Mouse (Mus musculus) adrenal gland, postnatal 14 days (tissue): Measurements from ENCODE around the gene Fancd2. TPM values are rescaled to one million over a fixed set of nuclear protein-coding genes. Genes with fewer than 3 reads are reported as not detected.

ENCODE experiments used
- DNase-seq: peaks from one replicate; pipeline ENCODE4 v3.0.0; 2021; ENCODE audit warnings: mixed read lengths
- microRNA-seq, 2 experiments: library from miRNA; unstranded; fragments of <30 nt; microRNA quantifications; one replicate each; pipeline ENCODE4 v1.2.0; 2021
- total RNA-seq: library from RNA; stranded (reverse); gene quantifications from 2 replicates; pipeline ENCODE4 v1.2.3, GENCODE M21; 2021

Gene Fancd2
- total RNA-seq, 1 experiment from 2014 or later = 3.1 TPM

DNA sequence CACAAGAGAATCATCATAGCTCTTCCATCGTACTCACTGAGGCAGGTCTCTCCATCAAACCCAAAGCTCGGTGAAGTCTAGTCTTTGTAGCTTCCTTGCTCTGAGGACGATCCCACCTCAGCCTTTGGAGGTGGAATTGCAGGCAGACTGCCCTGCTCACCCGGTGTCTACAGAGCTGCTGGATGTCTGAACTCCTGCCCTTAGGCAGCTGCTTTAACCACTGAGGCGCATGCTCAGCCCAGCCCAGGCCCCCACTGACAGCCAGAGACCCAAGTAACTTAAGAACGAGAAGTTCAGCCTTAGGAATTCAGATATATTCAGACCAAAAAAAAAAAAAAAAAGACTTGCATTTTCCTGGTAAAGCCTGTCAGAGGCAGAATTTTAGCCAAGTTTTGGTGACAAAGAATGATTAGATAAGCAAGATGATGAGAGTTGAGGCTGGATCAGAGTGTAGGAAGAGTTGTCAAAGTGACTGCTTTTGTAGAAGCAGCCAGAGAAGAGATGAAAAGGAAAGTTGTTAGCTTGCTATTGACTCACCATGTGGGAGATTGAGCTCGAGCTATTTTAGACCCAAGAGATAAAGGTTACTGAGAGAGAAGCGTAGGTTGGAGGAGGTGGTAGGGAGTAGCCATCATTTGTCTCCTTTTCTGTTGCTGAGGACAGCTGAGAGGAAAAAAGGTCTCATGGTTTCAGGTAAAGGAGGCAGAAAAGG is 80.9 kb downstream of the Fancd2 start:
- DNase-seq = peak; percentile 20

DNA sequence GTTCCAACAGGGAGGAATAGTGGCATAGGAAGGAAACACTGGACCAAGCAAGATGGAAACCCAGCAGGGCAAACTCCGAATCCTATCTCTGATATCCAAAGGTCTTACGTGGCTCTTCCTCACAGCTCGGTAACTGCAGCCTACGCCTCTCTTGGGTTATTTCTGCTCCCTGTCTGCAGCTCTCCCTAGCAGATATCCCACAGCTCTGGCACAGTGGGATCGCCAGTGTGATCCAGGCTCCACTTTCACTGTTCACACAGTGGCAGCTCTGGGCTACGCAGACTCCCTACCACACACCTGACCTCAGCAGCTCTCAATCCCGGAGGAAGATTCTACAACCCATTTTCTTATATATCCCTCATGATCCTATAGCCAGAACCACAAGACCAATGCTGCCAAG is 82.7 kb downstream of the Fancd2 start:
- DNase-seq = no peak

GRCm38 (mm10) chr6:113614997-113615396 is 83.5 kb downstream of the Fancd2 start:
- DNase-seq = no peak

- no peak for DNase-seq
Measured at GRCm38 (mm10) chr6:113615489-113615888, 84.0 kb downstream of the Fancd2 start.

DNA sequence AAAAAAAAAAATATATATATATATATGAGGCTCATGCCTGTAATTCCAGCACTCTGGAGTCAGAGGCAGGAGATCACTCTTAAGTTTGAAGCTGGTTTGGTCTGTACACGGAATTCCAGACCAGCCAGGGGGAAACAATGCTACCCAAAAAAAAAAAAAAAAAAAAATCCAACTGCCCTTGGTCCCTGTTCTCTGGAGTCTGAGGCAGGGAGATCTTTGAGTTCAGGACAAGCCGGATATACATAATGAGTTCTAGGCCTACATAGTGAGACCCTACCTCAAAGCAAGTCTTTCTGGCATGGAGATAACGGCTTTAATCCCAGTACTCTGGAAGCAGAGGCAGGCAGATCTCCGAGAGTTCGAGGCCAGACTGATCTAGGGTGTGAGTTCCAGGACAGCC is 91.9 kb downstream of the Fancd2 start:
- no peak for DNase-seq

- DNase-seq = peak; percentile 93
Measured at GRCm38 (mm10) chr6:113623941-113624751, 92.7 kb downstream of the Fancd2 start, which contains the start of gene Vhl. Vhl (plus strand) TSS chr6:113623959.

DNA sequence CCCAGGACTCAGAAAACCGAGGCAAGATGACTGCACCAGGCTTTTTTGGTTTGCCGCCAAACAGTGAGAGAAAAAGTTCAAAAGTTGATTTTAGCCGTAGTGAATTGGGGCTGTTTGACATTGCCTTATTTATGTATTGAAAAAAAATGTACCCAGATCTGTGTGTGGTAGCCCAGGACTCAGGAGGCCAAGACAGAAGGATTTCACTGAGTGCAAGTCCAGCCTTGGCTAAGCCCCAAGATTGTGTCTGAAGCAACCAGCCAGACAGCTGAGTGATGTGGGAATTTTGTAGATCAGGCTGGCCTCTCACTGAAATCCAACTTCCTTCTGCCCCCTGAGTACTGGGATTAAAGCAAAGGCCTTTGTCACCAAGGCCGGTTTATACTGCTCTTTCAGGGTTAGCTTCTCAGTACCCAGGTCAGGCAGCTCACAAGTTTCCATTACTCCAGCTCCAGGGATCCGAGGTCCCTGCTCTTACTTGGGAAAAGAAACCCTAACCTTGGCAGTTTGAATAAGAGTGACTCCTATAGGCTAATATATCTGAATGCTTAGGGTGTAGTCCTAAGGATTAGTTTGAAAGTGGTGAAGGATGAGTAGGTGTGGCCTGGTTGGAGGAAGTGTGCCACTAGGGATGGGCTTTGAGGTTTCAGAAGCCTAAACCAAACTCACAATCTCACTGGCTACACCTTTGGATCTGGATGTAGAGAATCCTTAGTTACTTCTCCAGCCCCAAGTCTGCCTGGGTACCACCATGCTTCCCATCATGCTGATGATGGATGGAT is 93.7 kb downstream of the Fancd2 start:
- peak; percentile 54 for DNase-seq

DNA sequence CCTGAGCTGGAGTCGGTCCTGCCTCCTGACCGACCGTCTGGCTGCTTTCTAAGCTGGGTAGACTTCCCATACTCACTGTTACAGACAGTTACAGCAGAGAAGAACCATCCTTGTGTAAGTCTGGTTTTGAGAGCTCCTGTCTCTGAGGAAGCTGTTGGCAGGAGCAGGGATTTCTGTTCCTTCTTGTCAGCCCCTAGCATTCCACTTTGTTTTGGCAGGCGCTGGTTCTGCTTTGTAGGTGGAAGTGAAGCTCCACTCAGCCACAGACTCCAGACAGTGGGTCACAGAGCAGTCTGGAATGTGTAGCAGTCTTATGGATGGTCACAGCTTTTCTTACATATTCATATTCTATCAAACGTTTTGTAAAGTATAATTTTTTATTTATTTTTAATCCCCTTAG is 98.8 kb downstream of the Fancd2 start:
- no peak for DNase-seq

- no peak for DNase-seq
Measured at GRCm38 (mm10) chr6:113632863-113633262, 101.4 kb downstream of the Fancd2 start.

DNA sequence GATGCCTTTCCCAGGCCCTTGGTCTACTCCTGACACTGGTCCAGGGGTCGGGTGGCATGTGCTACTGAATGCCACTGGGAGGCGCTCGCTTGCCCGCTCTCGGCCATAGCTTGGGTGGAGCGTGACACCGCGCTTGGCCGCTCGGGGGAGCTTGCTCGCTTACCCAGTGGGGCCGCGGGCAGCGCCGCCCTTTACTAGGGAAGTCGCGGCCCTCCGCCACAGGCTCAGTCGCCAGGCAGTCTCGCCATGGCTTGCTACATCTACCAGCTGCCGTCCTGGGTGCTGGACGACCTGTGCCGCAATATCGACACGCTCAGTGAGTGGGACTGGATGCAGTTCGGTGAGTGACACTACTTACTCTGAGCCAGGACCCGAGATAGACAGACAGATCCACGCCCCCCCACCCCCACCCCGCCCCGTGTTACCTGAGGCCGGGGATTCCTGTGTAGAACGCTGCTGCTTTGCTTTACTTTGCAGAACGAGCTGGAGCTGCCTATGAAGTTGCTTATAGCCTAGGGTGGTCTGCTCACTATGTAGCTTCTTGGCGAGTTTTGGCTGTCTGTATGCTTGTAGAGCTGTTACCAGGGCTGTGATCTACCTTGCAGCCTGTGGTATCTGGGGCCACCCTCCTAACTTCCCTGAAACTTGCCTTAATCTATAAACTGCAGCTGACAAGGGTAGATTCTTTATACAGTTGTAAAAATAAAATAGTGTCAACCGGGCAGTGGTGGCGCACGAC is 107.0 kb downstream of the Fancd2 start, which contains the start of gene Irak2:
Gene Irak2, plus strand, starts transcription at position 166 of the 739 bp plus-strand sequence.
- peak; percentile 98 for DNase-seq

GRCm38 (mm10) chr6:113639201-113639600 is 107.7 kb downstream of the Fancd2 start:
- no peak for DNase-seq

- peak; percentile 45 for DNase-seq
Measured at GRCm38 (mm10) chr6:113642605-113643004, 111.1 kb downstream of the Fancd2 start.

DNA sequence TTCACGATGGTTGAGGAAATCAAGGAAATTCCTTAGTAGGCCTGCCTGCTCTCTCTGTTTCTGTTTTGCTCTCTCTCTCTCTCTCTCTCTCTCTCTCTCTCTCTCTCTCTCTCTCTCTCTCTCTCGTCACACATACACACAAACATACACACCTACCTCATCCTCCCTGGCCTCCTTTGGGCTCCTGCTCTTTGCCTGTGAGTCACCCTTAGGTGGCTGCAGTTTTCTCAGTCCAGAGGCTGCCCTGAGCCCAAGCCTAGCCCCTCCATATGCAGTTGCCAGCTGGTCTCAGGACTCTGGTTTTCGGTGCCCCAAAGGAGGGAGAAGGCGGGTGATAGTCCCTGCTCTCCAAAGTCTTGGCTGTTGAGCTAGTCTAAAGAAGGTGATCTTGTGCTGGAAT is 111.5 kb downstream of the Fancd2 start:
- DNase-seq = no peak

GRCm38 (mm10) chr6:113643967-113644366 is 112.5 kb downstream of the Fancd2 start:
- no peak for DNase-seq

DNA sequence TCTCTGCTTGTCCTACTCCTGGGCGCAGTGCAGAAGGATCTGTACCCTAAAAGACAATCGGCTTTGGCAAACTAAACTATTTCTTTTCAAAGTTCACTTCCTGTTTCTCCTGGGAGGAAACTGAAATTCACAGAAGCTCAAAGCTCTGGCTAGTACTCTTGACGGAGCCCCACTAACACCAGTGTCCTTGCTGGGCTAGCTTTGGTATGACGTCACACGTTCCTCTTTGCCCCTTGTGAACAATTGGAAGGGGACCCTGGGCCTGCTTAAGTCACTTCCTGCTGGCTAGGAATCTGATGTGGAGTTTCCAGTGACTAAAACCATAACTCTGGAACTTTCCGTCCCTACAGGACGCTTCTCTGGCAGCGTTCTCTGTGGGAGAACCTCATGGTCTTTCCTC is 113.3 kb downstream of the Fancd2 start:
- DNase-seq = peak; percentile 59

Small RNAs within 50 kb of the gene (microRNA-seq; reads per million reads assigned to microRNA genes)
- gene Gm23365 = 0 reads per million in 2 experiments

Other genes starting within 250 kb of the Fancd2 start
- 0.70 and 1.3 TPM in 2 replicates for gene Cpne9, start 249.4 kb upstream of the Fancd2 start, total RNA-seq
- gene Brpf1, start 224.5 kb upstream of the Fancd2 start, total RNA-seq = 32.3 and 36.7 TPM in 2 replicates
- gene Ogg1, start 204.7 kb upstream of the Fancd2 start, total RNA-seq = 11.3 and 11.8 TPM in 2 replicates
- 46.4 and 49.3 TPM in 2 replicates for gene Camk1, start 187.7 kb upstream of the Fancd2 start, total RNA-seq
- gene Tada3, start 153.8 kb upstream of the Fancd2 start, total RNA-seq = 34.9 and 35.5 TPM in 2 replicates
- 165 and 176 TPM in 2 replicates for gene Arpc4, start 153.6 kb upstream of the Fancd2 start, total RNA-seq
- gene Ttll3, start 142.4 kb upstream of the Fancd2 start, total RNA-seq = 4.1 and 4.2 TPM in 2 replicates
- gene Rpusd3, start 112.3 kb upstream of the Fancd2 start, total RNA-seq = 11.3 and 16.9 TPM in 2 replicates
- 388 and 421 TPM in 2 replicates for gene Cidec, start 95.9 kb upstream of the Fancd2 start, total RNA-seq
- 54.1 and 54.8 TPM in 2 replicates for gene Jagn1, start 89.1 kb upstream of the Fancd2 start, total RNA-seq
- gene Il17re, start 73.2 kb upstream of the Fancd2 start, total RNA-seq = 1.5 and 2.8 TPM in 2 replicates
- gene Il17rc, start 60.3 kb upstream of the Fancd2 start, total RNA-seq = 18.2 and 19.3 TPM in 2 replicates
- gene Creld1, start 48.4 kb upstream of the Fancd2 start, total RNA-seq = 37.4 and 42.7 TPM in 2 replicates
- gene Prrt3, start 29.8 kb upstream of the Fancd2 start, total RNA-seq = 0.15 and 0.23 TPM in 2 replicates
- gene Emc3, start within 50 bp of the Fancd2 start, total RNA-seq = 88.7 and 94.4 TPM in 2 replicates
- not detected in 2 replicates for gene Fancd2os, start 69.0 kb downstream of the Fancd2 start, total RNA-seq
- gene Brk1, start 73.1 kb downstream of the Fancd2 start, total RNA-seq = 147 and 162 TPM in 2 replicates
- 26.0 and 27.6 TPM in 2 replicates for gene Vhl, start 92.3 kb downstream of the Fancd2 start, total RNA-seq
- 17.4 and 22.9 TPM in 2 replicates for gene Irak2, start 106.8 kb downstream of the Fancd2 start, total RNA-seq
- gene Tatdn2, start 165.4 kb downstream of the Fancd2 start, total RNA-seq = 45.6 and 59.6 TPM in 2 replicates
- not detected in 2 replicates for gene Ghrl, start 188.2 kb downstream of the Fancd2 start, total RNA-seq
- gene Sec13, start 209.1 kb downstream of the Fancd2 start, total RNA-seq = 101 and 106 TPM in 2 replicates